In genomic region chr13:23760240-23760971, GRCm38 (mm10) we compare ENCODE assay signal across 8 mouse cellular contexts. TPM values are rescaled to one million over a fixed set of nuclear protein-coding genes. Genes with fewer than 3 reads are reported as not detected.
DNase-seq lines count a peak whose midpoint lies in the region; ATAC-seq and TF ChIP-seq lines count a peak whose summit lies in the region.

No protein-coding gene starts in this region.

- H3K4me1 ChIP-seq in forebrain, embryonic 10.5 days, result peaks cover 70% of the 10 kb centered on the region
- peaks cover 30% of the 10 kb centered on the region for H3K4me1 ChIP-seq in limb, embryonic 15.5 days
- H3K4me1 ChIP-seq in stomach, embryonic 14.5 days (ENCODE audit: control insufficient read depth, insufficient read depth, low read length), result peaks cover 11% of the 10 kb centered on the region

- H3K9ac ChIP-seq in limb, embryonic 15.5 days, result 0 out of 2 replicates have a peak overlapping the region, but pooled peaks have one; percentile 33
- H3K9ac ChIP-seq in stomach, embryonic 14.5 days (replicated peaks; ENCODE audit: low read depth, low read length), result peak overlapping the region; percentile 22

- peak overlapping the region; percentile 66 for H3K4me3 ChIP-seq in left cerebral cortex, adult 2 months
- H3K4me3 ChIP-seq in forebrain, embryonic 10.5 days, result peak overlapping the region; percentile 61
- H3K4me3 ChIP-seq in limb, embryonic 15.5 days, result peak overlapping the region; percentile 58
- peak overlapping the region; percentile 50 for H3K4me3 ChIP-seq in stomach, embryonic 14.5 days (ENCODE audit: low read depth, low read length)

- H3K9me3 ChIP-seq in forebrain, embryonic 10.5 days, result no peaks in the 10 kb centered on the region
- no peaks in the 10 kb centered on the region for H3K9me3 ChIP-seq in limb, embryonic 15.5 days
- H3K9me3 ChIP-seq in stomach, embryonic 14.5 days (ENCODE audit: control insufficient read depth, low read depth, low read length), result no peaks in the 10 kb centered on the region

- H3K36me3 ChIP-seq in forebrain, embryonic 10.5 days (replicated peaks), result no peaks in the 10 kb centered on the region
- no peaks in the 10 kb centered on the region for H3K36me3 ChIP-seq in limb, embryonic 15.5 days
- H3K36me3 ChIP-seq in stomach, embryonic 14.5 days (ENCODE audit: control insufficient read depth, insufficient read depth, low read length), result no peaks in the 10 kb centered on the region

- no peaks in the 10 kb centered on the region for H3K27me3 ChIP-seq in forebrain, embryonic 10.5 days (ENCODE audit: poor library complexity, severe bottlenecking)
- H3K27me3 ChIP-seq in limb, embryonic 15.5 days, result no peaks in the 10 kb centered on the region
- H3K27me3 ChIP-seq in stomach, embryonic 14.5 days (ENCODE audit: control insufficient read depth, insufficient read depth, low read length), result no peaks in the 10 kb centered on the region

- intact Hi-C loops in left cerebral cortex, adult 2 months (cut with DNase I), result loop anchor here (5.0 kb wide), 3 partner anchors 178 to 1718 kb away; partner anchors contain the start of genes Abt1, Hist1h2ag, Hist1h2bj and Hist1h4d
- intact Hi-C loops in left cerebral cortex, postnatal 36 days (cut with DNase I), result no loop called here

- H3K27ac ChIP-seq in left cerebral cortex, adult 2 months, result peak overlapping the region; percentile 87
- peak overlapping the region; percentile 91 for H3K27ac ChIP-seq in forebrain, embryonic 10.5 days
- peak overlapping the region; percentile 96 for H3K27ac ChIP-seq in limb, embryonic 15.5 days
- H3K27ac ChIP-seq in stomach, embryonic 14.5 days (ENCODE audit: low read length), result peak overlapping the region; percentile 75

- DNase-seq in left cerebral cortex, adult 2 months (ENCODE audit: extremely low spot score in 1 of 2, low spot score in 2 of 2), result peak in 1 of 2 experiments; percentile 19
- no peak for DNase-seq in left cerebral cortex, adult 11 months (ENCODE audit: low spot score)
- peak; percentile 51 for DNase-seq in Muller cell, postnatal 12 days (ENCODE audit: inconsistent ontology term)
- no peak for DNase-seq in forebrain, embryonic 10.5 days (ENCODE audit: extremely low spot score, low spot score)
- no peak for DNase-seq in layer of hippocampus, adult 9-11 months
- no peak for DNase-seq in left cerebral cortex, postnatal 36 days (ENCODE audit: low spot score in 2 of 2)

- TF ChIP-seq CTCF in left cerebral cortex, adult 2 months (IDR thresholded peaks at IDR 0.05), result no peak; the same call in 1 of the 2 replicates

- ATAC-seq in limb, embryonic 15.5 days (ENCODE audit: insufficient number of reproducible peaks, low FRiP score, low TSS enrichment, low read depth), result no peak
- ATAC-seq in stomach, embryonic 14.5 days (ENCODE audit: insufficient number of reproducible peaks, insufficient read depth, low FRiP score, low read depth), result no peak

- 3% methylated on average over 23 of the region's 27 CpGs for WGBS in forebrain, embryonic 10.5 days
- 1% methylated on average over 23 of the region's 27 CpGs for WGBS in limb, embryonic 15.5 days
- WGBS in stomach, embryonic 14.5 days, result 2% methylated on average over 19 of the region's 27 CpGs

- H3K4me2 ChIP-seq in limb, embryonic 15.5 days, result peak overlapping the region; percentile 84
- peak overlapping the region; percentile 67 for H3K4me2 ChIP-seq in stomach, embryonic 14.5 days (replicated peaks; ENCODE audit: low read depth, low read length)

RNA-seq across cellular contexts. Expression of gene Hist1h4a, which starts 0.6 kb away (rescaled TPM):
- 10 to 100 TPM; 53.1 to 70.3 TPM for total RNA-seq in left cerebral cortex, adult 2 months (2021)
- 0.69 TPM in 1 of 2 replicates, not detected in the other for polyA plus RNA-seq in forebrain, embryonic 10.5 days (2016; fragmentation: Nextera tagmentation; extraction: Ambion mirVana)
- 0.33 and 0.60 TPM in 2 replicates for polyA plus RNA-seq in limb, embryonic 15.5 days (2015; fragmentation: Nextera tagmentation; extraction: Ambion mirVana)
- polyA plus RNA-seq in stomach, embryonic 14.5 days (2014; fragmentation: Nextera tagmentation; extraction: Ambion mirVana), result not detected in 2 replicates
- 10 to 100 TPM; 62.2 to 71.7 TPM for total RNA-seq in left cerebral cortex, postnatal 36 days (2021)

RNA-seq across cellular contexts. Expression of gene Hist1h3a, which starts 1.8 kb away (rescaled TPM):
- total RNA-seq in left cerebral cortex, adult 2 months (2021), result 10 to 100 TPM; 31.1 to 37.0 TPM
- 2.2 and 3.6 TPM in 2 replicates for polyA plus RNA-seq in forebrain, embryonic 10.5 days (2016; fragmentation: Nextera tagmentation; extraction: Ambion mirVana)
- 3.1 and 7.2 TPM in 2 replicates for polyA plus RNA-seq in limb, embryonic 15.5 days (2015; fragmentation: Nextera tagmentation; extraction: Ambion mirVana)
- polyA plus RNA-seq in stomach, embryonic 14.5 days (2014; fragmentation: Nextera tagmentation; extraction: Ambion mirVana), result 6.1 and 6.5 TPM in 2 replicates
- 10 to 100 TPM; 41.3 to 42.8 TPM for total RNA-seq in left cerebral cortex, postnatal 36 days (2021)

RNA-seq across cellular contexts. Expression of gene Hist1h1a, which starts 3.1 kb away (rescaled TPM):
- total RNA-seq in left cerebral cortex, adult 2 months (2021), result 10 to 100 TPM; 21.6 to 22.6 TPM
- polyA plus RNA-seq in forebrain, embryonic 10.5 days (2016; fragmentation: Nextera tagmentation; extraction: Ambion mirVana), result 2.6 and 3.3 TPM in 2 replicates
- polyA plus RNA-seq in limb, embryonic 15.5 days (2015; fragmentation: Nextera tagmentation; extraction: Ambion mirVana), result 0.74 and 2.1 TPM in 2 replicates
- 2.4 and 3.6 TPM in 2 replicates for polyA plus RNA-seq in stomach, embryonic 14.5 days (2014; fragmentation: Nextera tagmentation; extraction: Ambion mirVana)
- 10 to 100 TPM; 26.1 to 28.4 TPM for total RNA-seq in left cerebral cortex, postnatal 36 days (2021)

RNA-seq across cellular contexts. Expression of gene Hist1h4b, which starts 3.6 kb away (rescaled TPM):
- 10 to 100 TPM; 62.5 to 93.5 TPM for total RNA-seq in left cerebral cortex, adult 2 months (2021)
- 2.5 and 4.5 TPM in 2 replicates for polyA plus RNA-seq in forebrain, embryonic 10.5 days (2016; fragmentation: Nextera tagmentation; extraction: Ambion mirVana)
- polyA plus RNA-seq in limb, embryonic 15.5 days (2015; fragmentation: Nextera tagmentation; extraction: Ambion mirVana), result 4.1 and 4.5 TPM in 2 replicates
- polyA plus RNA-seq in stomach, embryonic 14.5 days (2014; fragmentation: Nextera tagmentation; extraction: Ambion mirVana), result 2.5 and 3.3 TPM in 2 replicates
- 10 to 100 TPM; 87.5 to 90.3 TPM for total RNA-seq in left cerebral cortex, postnatal 36 days (2021)

RNA-seq across cellular contexts. Expression of gene Hist1h3b, which starts 8.3 kb away (rescaled TPM):
- total RNA-seq in left cerebral cortex, adult 2 months (2021), result 1 to 10 TPM; 6.6 to 7.5 TPM
- polyA plus RNA-seq in forebrain, embryonic 10.5 days (2016; fragmentation: Nextera tagmentation; extraction: Ambion mirVana), result 9.1 and 9.5 TPM in 2 replicates
- 4.0 and 12.0 TPM in 2 replicates for polyA plus RNA-seq in limb, embryonic 15.5 days (2015; fragmentation: Nextera tagmentation; extraction: Ambion mirVana)
- 11.1 and 11.8 TPM in 2 replicates for polyA plus RNA-seq in stomach, embryonic 14.5 days (2014; fragmentation: Nextera tagmentation; extraction: Ambion mirVana)
- total RNA-seq in left cerebral cortex, postnatal 36 days (2021), result 10 to 100 TPM in 1 of 2 experiments, 1 to 10 TPM in 1; 9.7 to 14.5 TPM
